Mouse (Mus musculus): ENCODE measurements at regions not wholly inside any gene's neighbourhood (a gene's known extent, or its start where the extent isn't known, plus 50 kb on each side); places are given as distances from the start of the nearest gene placed in this dataset.

- H3K9ac ChIP-seq (ENCODE audit: low read depth, low read length, severe bottlenecking) = no peak overlapping the region
- no peak for ATAC-seq (ENCODE audit: low FRiP score, low read depth)
- H3K36me3 ChIP-seq (ENCODE audit: control insufficient read depth, insufficient read depth, low read length) = no peaks in the 10 kb centered on the region
- H3K4me2 ChIP-seq (replicated peaks; ENCODE audit: low read depth, low read length, severe bottlenecking) = no peak overlapping the region
- no peaks in the 10 kb centered on the region for H3K9me3 ChIP-seq (ENCODE audit: control insufficient read depth, low read length)
- peak; percentile 27 for DNase-seq (ENCODE audit: low spot score)
- no peak overlapping the region for H3K4me3 ChIP-seq (replicated peaks; ENCODE audit: low read length)
- peaks cover 4% of the 10 kb centered on the region; the same call in 1 of the 2 replicates for H3K4me1 ChIP-seq (ENCODE audit: control insufficient read depth, insufficient read depth, low read length)
- no peaks in the 10 kb centered on the region for H3K27me3 ChIP-seq (ENCODE audit: control insufficient read depth, insufficient read depth, low read length)
- no peak overlapping the region for H3K27ac ChIP-seq (replicated peaks; ENCODE audit: low read depth, low read length)
- TF ChIP-seq POLR2A (IDR thresholded peaks at IDR 0.05; ENCODE audit: borderline replicate concordance, extremely low read depth, insufficient read depth, insufficient read length) = no peak
- 52% methylated on average over 5 of the region's 5 CpGs for WGBS
Observed at GRCm38 (mm10) chr10:38555040-38555439, 266.5 kb downstream of the Rfpl4b start.

DNA sequence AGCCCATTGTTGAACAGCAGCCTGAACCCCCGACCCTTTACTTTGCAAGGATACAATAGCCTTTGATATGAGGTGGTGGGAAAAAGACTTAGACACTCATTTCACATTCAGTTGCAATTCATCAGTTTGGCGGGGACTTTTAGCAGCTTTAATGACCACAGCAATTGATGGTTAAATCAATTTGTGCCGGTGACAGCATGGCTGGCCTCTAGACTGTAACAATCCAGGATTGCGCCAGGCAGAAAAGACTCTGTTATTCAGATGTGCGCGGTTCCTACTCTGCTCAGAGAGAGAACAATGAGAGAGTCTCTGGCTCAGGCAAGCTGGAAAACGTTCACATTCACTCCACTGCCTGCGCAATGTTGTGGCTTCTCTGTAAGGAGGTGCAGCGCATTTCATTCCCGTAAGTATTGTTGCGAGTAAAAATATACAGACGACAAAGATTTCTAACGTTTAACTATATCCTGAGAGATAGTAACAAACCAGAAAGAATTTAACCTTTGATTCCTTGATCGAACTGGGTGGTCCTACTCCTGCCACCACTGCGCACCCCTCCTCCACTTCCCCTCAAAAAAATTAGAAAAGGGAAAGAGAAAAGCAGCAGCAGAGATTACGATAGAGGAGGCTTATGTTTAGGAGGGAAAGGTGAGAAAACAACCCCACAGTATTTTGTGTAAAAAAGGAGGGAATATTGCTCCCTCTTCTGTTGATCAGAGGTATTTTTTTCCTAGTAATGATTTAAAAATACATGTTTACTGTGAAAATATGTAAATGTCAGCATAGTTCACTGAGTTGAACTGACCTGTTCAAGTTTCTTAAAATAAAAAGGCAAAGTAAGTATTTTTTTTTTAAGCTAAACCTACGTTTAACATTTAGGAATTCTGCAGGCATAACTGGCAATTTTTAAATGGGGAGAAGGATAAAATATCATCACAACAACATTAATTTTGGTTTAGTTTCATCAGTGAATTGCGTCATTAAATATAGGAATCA lies 267.6 kb downstream of the Rfpl4b start:
- Histone ChIP-seq H3K27me3 (ENCODE audit: control insufficient read depth, insufficient read depth, low read length) (no peaks in the 10 kb centered on the region), H3K4me1 (ENCODE audit: control insufficient read depth, insufficient read depth, low read length) (peaks cover 4% of the 10 kb centered on the region; the same call in 1 of the 2 replicates), H3K4me3 (replicated peaks; ENCODE audit: low read length) (peak overlapping the region; percentile 26), H3K9me3 (ENCODE audit: control insufficient read depth, low read length) (no peaks in the 10 kb centered on the region), H3K27ac (replicated peaks; ENCODE audit: low read depth, low read length) (peak overlapping the region; percentile 68), H3K36me3 (ENCODE audit: control insufficient read depth, insufficient read depth, low read length) (no peaks in the 10 kb centered on the region), H3K4me2 (replicated peaks; ENCODE audit: low read depth, low read length, severe bottlenecking) (peak overlapping the region; percentile 42), H3K9ac (ENCODE audit: low read depth, low read length, severe bottlenecking) (peak overlapping the region; percentile 48; the same call in 1 of the 2 replicates)
- 11% methylated on average over 18 of the region's 18 CpGs for WGBS
- DNase-seq (ENCODE audit: low spot score) = peak; percentile 78
- peak; percentile 82 for ATAC-seq (ENCODE audit: low FRiP score, low read depth)
- no peak for TF ChIP-seq POLR2A (IDR thresholded peaks at IDR 0.05; ENCODE audit: borderline replicate concordance, extremely low read depth, insufficient read depth, insufficient read length)

GRCm38 (mm10) chr10:38553326-38553687 lies 268.3 kb downstream of the Rfpl4b start:
- peak overlapping the region; percentile 68 for H3K27ac ChIP-seq (replicated peaks; ENCODE audit: low read depth, low read length)
- H3K4me1 ChIP-seq (ENCODE audit: control insufficient read depth, insufficient read depth, low read length) = peaks cover 4% of the 10 kb centered on the region; the same call in 1 of the 2 replicates
- H3K27me3 ChIP-seq (ENCODE audit: control insufficient read depth, insufficient read depth, low read length) = no peaks in the 10 kb centered on the region
- DNase-seq (ENCODE audit: low spot score) (no peak), ATAC-seq (ENCODE audit: low FRiP score, low read depth) (no peak)
- H3K4me2 ChIP-seq (replicated peaks; ENCODE audit: low read depth, low read length, severe bottlenecking) = 0 out of 2 replicates have a peak overlapping the region, but pooled peaks have one; percentile 42
- no peak overlapping the region for H3K9ac ChIP-seq (ENCODE audit: low read depth, low read length, severe bottlenecking)
- no peaks in the 10 kb centered on the region for H3K9me3 ChIP-seq (ENCODE audit: control insufficient read depth, low read length)
- no peaks in the 10 kb centered on the region for H3K36me3 ChIP-seq (ENCODE audit: control insufficient read depth, insufficient read depth, low read length)
- peak overlapping the region; percentile 26; the same call in 1 of the 2 replicates for H3K4me3 ChIP-seq (replicated peaks; ENCODE audit: low read length)
- no peak for TF ChIP-seq POLR2A (IDR thresholded peaks at IDR 0.05; ENCODE audit: borderline replicate concordance, extremely low read depth, insufficient read depth, insufficient read length)

DNA sequence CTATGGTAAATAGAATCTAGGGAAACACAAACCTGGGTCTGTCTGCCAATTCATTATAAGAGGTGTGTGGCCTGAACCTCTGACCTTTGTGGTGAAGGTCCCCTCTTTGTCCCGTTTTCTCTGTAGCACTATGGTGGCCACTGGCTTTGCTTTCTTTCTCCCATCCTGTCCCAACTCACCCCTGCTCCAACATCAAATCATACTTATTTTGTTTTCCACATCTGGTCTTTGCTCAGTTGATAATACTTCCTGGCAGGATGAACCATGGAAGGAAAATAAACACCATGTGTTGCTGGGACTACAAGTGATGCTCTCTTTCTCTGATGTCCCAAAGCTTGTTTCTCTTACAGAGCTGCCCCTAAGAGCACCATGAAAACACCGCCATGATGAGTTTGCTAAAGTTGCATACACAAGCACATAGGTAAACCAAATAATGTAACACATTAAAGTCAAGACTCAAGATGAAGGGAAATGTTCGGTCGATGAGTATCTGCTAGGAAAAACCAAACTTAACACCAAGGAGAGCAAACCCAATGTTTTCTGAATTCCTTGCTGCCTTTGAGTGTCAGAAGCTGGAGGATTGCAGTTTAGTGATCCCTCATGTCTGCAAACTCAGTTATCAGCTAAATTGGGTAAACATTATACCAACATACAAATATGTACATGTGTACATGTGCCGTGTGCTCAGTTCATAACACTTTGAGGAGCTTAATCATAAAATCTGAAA lies 269.1 kb downstream of the Rfpl4b start:
- Histone ChIP-seq H3K9me3 (ENCODE audit: control insufficient read depth, low read length) (no peaks in the 10 kb centered on the region), H3K27me3 (ENCODE audit: control insufficient read depth, insufficient read depth, low read length) (no peaks in the 10 kb centered on the region), H3K9ac (ENCODE audit: low read depth, low read length, severe bottlenecking) (no peak overlapping the region), H3K4me2 (replicated peaks; ENCODE audit: low read depth, low read length, severe bottlenecking) (no peak overlapping the region), H3K36me3 (ENCODE audit: control insufficient read depth, insufficient read depth, low read length) (no peaks in the 10 kb centered on the region), H3K27ac (replicated peaks; ENCODE audit: low read depth, low read length) (no peak overlapping the region), H3K4me1 (ENCODE audit: control insufficient read depth, insufficient read depth, low read length) (peaks cover 4% of the 10 kb centered on the region; the same call in 1 of the 2 replicates), H3K4me3 (replicated peaks; ENCODE audit: low read length) (no peak overlapping the region)
- no peak for TF ChIP-seq POLR2A (IDR thresholded peaks at IDR 0.05; ENCODE audit: borderline replicate concordance, extremely low read depth, insufficient read depth, insufficient read length)
- 84% methylated on average over 5 of the region's 5 CpGs for WGBS
- no peak for ATAC-seq (ENCODE audit: low FRiP score, low read depth)
- DNase-seq (ENCODE audit: low spot score) = no peak

DNA sequence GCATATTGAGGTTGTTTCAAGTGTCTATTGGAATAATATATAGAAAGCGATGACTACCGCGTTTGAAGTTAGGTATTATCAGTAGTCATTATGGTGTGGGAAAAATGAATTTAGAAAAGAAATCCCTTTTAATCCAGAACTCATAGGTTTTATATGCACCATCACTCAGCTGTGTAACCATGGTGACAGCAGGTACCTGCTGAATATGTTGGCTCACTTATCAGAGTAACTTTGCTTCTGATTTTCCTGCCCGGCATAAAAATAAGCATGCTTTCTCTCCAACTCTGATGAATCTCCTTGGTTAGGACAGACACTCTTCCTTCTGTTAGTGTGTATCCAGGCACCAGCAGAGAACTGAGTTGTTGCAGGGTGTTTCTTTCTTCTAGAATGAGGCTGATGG lies 281.5 kb downstream of the Rfpl4b start:
- H3K4me1 ChIP-seq (ENCODE audit: control insufficient read depth, insufficient read depth, low read length) = no peaks in the 10 kb centered on the region
- no peak overlapping the region for H3K27ac ChIP-seq (replicated peaks; ENCODE audit: low read depth, low read length)
- ATAC-seq (ENCODE audit: low FRiP score, low read depth) (no peak), DNase-seq (ENCODE audit: low spot score) (no peak)
- no peaks in the 10 kb centered on the region for H3K27me3 ChIP-seq (ENCODE audit: control insufficient read depth, insufficient read depth, low read length)
- TF ChIP-seq POLR2A (IDR thresholded peaks at IDR 0.05; ENCODE audit: borderline replicate concordance, extremely low read depth, insufficient read depth, insufficient read length) = no peak
- WGBS = 95% methylated on average over 4 of the region's 4 CpGs
- no peaks in the 10 kb centered on the region for H3K36me3 ChIP-seq (ENCODE audit: control insufficient read depth, insufficient read depth, low read length)
- H3K4me3 ChIP-seq (replicated peaks; ENCODE audit: low read length) = no peak overlapping the region
- H3K9me3 ChIP-seq (ENCODE audit: control insufficient read depth, low read length) = no peaks in the 10 kb centered on the region
- H3K4me2 ChIP-seq (replicated peaks; ENCODE audit: low read depth, low read length, severe bottlenecking) = no peak overlapping the region
- no peak overlapping the region for H3K9ac ChIP-seq (ENCODE audit: low read depth, low read length, severe bottlenecking)

All from limb, embryonic 14.5 days (tissue).